Mouse (Mus musculus) cerebellum, postnatal 25 days (tissue): ENCODE measurements around the gene Pop4.
"Not testable (repeated sequence)": the region's sequence is repeated elsewhere in the genome, so short reads cannot be mapped to it uniquely, and the experiment has no call there.

Experiments
- DNase-seq, 2 experiments: peaks; one replicate each; pipeline ENCODE4 v3.0.0; 2021; ENCODE audit warnings: mixed read lengths in 2 of 2

Pop4 gene

GRCm38 (mm10) chr7:38270703-38271510 lies at the start of gene Pop4:
TSS of gene Pop4 (minus strand) at chr7:38271423.
- peak; percentile 95 to 96 for DNase-seq

GRCm38 (mm10) chr7:38320641-38321040 lies 49.4 kb upstream of the Pop4 start:
- no peak for DNase-seq

GRCm38 (mm10) chr7:38282192-38282591 lies 11.0 kb upstream of the Pop4 start:
- not testable (repeated sequence) for DNase-seq

GRCm38 (mm10) chr7:38272551-38272950 lies 1.3 kb upstream of the Pop4 start:
- no peak for DNase-seq

GRCm38 (mm10) chr7:38271859-38272258 lies 636 bp upstream of the Pop4 start:
- no peak for DNase-seq

- no peak for DNase-seq
Measured at GRCm38 (mm10) chr7:38271511-38271811, 238 bp upstream of the Pop4 start.

- peak; percentile 80 to 86 for DNase-seq
Measured at GRCm38 (mm10) chr7:38267006-38267680, 4.1 kb downstream of the Pop4 start.

- DNase-seq = peak; percentile 72 to 86
Measured at GRCm38 (mm10) chr7:38262406-38262805, 8.8 kb downstream of the Pop4 start.

GRCm38 (mm10) chr7:38259631-38260030 lies 11.6 kb downstream of the Pop4 start:
- DNase-seq = no peak

GRCm38 (mm10) chr7:38253441-38253840 lies 17.8 kb downstream of the Pop4 start:
- DNase-seq = no peak

GRCm38 (mm10) chr7:38251494-38252216 lies 19.6 kb downstream of the Pop4 start:
- no peak for DNase-seq

- DNase-seq = no peak
Measured at GRCm38 (mm10) chr7:38242417-38242816, 28.8 kb downstream of the Pop4 start.

- DNase-seq = no peak
Measured at GRCm38 (mm10) chr7:38237140-38237539, 34.1 kb downstream of the Pop4 start.

- DNase-seq = no peak
Measured at GRCm38 (mm10) chr7:38236400-38237105, 34.7 kb downstream of the Pop4 start.

GRCm38 (mm10) chr7:38230285-38230684 lies 40.9 kb downstream of the Pop4 start:
- DNase-seq = no peak

GRCm38 (mm10) chr7:38228329-38228728 lies 42.9 kb downstream of the Pop4 start:
- DNase-seq = no peak

- peak; percentile 95 to 97 for DNase-seq
Measured at GRCm38 (mm10) chr7:38227900-38228298, 43.3 kb downstream of the Pop4 start, which contains the start of gene Plekhf1. TSS of gene Plekhf1 (minus strand) at chr7:38228016.

- peak; percentile 90 to 93 for DNase-seq
Measured at GRCm38 (mm10) chr7:38227181-38227899, 43.9 kb downstream of the Pop4 start.

GRCm38 (mm10) chr7:38226226-38226625 lies 45.0 kb downstream of the Pop4 start:
- DNase-seq = no peak

GRCm38 (mm10) chr7:38224577-38225369 lies 46.5 kb downstream of the Pop4 start:
- peak; percentile 80 to 84 for DNase-seq

- no peak for DNase-seq
Measured at GRCm38 (mm10) chr7:38220866-38221265, 50.4 kb downstream of the Pop4 start.
